Mouse (Mus musculus) layer of hippocampus, adult 18-20 months (tissue): ENCODE measurements around the gene Dab2. TPM values are rescaled to one million over a fixed set of nuclear protein-coding genes. Genes with fewer than 3 reads are reported as not detected.

Experiments used
- DNase-seq, 2 experiments: peaks; one replicate each; pipeline ENCODE4 v3.0.0; 2022; ENCODE audit warnings: low spot score in 2 of 2
- total RNA-seq, 2 experiments: library from RNA; stranded (reverse); gene quantifications; 2 replicates each; pipeline ENCODE4 v1.2.3; 2021

The Dab2 gene
- total RNA-seq, 2 experiments from 2014 or later = 5.8 to 7.1 TPM

DNA sequence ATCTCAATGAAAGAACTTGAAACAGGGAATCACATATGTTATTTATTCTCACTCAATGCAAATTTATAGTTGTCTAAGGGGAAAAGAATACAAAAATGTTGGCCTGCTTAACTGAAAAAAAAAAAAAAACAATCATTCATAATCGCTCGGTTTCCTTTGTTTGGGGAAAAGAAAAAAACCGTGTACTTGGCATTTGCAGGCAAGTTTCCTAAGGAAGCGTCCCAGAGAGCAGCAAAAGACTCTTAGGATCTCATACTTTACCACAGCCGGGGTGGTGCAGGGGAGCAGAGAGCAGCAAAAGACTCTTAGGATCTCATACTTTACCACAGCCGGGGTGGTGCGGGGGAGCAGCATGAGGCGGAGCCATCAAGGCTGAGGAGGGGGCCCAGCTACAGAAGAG lies 161.8 kb downstream of the Dab2 start:
- no peak for DNase-seq

DNA sequence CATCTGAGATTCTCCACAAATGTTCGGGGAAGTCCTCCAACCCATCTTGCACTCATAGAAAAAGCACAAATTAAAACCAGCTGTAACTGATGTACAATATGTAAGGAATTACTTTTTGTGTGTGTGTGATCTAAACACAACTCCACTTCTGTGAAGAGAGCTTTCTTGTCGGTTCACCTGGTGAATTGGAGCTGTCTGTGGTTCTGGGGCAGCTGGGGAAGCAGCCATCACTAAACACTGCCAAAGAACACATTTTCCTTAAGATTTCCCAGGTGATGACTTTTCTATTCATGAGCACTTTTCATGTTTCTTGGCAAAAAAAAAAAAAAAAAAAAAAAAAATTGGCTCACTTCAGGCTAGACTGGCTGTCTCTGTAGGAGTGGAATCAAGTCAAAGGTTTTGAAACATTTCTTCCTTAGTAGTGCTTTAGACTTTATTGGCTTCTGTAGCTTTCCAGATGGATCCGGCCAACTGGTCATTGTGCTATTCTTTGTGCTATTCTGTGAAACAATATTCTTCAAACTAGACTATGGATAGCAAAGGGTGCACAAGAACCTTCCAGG lies 163.9 kb downstream of the Dab2 start:
- DNase-seq = no peak

GRCm38 (mm10) chr15:6466995-6467394 lies 167.4 kb downstream of the Dab2 start:
- DNase-seq = no peak

GRCm38 (mm10) chr15:6468845-6469244 lies 169.3 kb downstream of the Dab2 start:
- no peak for DNase-seq

DNA sequence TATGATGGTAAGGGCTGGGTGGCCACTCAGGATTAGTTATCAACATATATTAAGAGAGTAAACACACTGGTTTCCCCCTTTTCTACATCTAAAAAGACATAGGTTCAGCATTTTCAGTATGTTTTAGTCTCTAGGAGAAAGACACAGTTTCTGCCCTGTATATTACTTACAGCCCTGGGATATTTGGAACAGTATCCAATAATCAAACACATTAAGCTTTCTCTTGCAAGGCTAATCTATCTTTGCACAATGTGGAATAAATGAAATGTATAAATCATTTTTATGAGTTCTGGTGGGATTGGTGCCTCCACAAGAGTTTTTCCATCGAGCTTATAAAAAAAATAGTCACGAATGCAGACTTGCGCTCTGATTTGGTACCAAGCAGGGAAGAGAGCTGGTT lies 169.8 kb downstream of the Dab2 start:
- DNase-seq = no peak

GRCm38 (mm10) chr15:6483561-6483960 lies 184.0 kb downstream of the Dab2 start:
- DNase-seq = no peak

Other genes starting within 250 kb of the Dab2 start
- gene C9, start 145.5 kb downstream of the Dab2 start, total RNA-seq = not detected
- 1 to 10 TPM; 4.2 to 6.4 TPM for gene Fyb, start 223.1 kb downstream of the Dab2 start, total RNA-seq